Mouse (Mus musculus): Measurements from ENCODE around the gene Mbd6.

Mbd6 gene

DNA sequence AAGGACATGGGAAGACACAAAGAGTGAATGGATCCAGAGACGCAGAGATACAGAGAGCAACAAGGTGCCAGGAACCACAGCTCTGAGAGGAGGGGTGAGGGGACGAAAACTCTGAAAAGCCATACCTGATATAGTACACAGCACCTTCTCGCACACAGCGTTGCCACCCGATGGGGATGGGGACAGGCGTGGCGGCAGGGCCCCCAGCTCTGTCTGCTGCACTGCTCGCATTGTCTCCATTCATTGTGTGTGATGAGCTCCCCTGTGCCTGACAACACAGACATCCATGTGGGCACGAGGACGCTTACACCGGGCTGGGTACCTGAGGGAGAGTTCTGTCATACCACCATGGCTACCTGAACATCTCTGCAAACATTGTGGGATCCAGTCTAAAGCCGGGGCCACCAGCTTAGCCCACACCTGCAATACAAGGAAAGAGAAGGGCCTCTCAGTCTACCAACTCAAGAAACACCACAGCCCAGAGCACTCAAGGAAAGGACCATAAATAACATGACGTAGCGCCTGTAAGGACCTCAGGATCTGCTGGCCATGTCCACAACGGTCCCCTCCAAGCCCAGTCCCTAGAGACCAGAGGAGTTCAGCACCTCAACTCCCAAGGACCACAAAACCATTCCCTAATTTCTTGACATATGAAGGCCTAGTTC lies 1.4 kb downstream of the Mbd6 start:
- DNase-seq, result no peak

- DNase-seq, result no peak
These were observed 2.1 kb downstream of the Mbd6 start for GRCm38 (mm10) chr10:127286730-127287129.

GRCm38 (mm10) chr10:127286194-127286593 lies 2.6 kb downstream of the Mbd6 start:
- DNase-seq, result no peak

DNA sequence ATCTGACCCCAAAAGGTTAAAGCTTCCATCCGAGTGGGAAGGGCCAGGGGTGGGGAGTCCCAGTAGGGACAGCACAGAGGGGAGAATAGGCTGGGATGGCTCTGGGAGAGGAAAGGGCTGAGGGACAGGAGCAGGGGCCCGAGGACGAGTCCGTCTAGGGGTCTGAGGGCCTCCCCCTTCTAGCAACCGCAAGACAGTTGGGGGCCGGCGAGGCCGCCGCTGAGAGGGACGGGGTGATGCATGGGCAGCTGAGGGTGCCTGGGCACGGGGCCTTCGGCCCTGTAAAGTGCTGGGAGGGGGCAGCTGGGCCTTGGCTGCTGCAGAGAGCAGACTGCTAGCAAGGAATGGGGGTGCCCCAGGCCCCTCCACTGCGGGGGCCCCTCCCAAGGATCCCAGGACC lies 3.2 kb downstream of the Mbd6 start:
- no peak for DNase-seq

DNA sequence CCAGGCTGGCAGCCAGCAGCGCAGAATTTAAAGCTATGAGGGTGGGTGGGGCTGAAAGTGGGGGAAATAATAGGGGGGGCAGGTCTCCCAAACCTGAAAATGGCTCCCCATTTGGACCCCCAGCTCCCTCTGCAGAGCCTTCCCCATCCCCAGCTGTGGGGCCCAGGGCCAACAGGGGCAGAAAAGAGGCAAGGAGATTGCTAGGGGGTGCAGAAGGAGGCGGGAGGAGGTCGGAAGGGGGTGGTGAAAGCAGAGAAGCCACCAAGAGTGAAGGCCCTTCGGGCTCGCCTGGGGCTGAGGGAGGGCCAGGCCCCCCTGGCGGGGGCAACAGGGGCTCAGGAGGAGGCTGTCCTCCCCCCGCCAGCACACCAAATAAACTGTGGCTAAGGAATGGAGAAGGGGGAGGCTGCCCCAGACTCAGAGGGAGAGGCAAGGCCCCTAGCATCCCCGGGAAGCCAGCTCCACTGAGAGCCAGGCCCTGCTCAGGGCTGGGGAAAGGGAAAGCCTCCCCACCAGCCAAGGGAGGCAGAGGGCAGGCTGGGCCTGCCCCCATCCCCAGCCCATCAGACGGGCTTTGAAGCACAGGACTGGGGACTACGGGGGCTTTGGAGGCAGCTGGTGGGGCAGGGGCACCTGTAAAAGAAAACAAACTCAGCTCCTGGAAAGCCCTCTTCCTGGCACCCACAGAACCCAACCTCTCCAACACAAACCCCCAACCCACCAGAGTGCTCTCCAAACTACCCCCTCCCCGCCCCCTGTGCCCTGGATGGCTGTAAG lies 3.9 kb downstream of the Mbd6 start:
- no peak for DNase-seq

- no peak for DNase-seq
These were observed 4.7 kb downstream of the Mbd6 start for GRCm38 (mm10) chr10:127284105-127284622.

DNA sequence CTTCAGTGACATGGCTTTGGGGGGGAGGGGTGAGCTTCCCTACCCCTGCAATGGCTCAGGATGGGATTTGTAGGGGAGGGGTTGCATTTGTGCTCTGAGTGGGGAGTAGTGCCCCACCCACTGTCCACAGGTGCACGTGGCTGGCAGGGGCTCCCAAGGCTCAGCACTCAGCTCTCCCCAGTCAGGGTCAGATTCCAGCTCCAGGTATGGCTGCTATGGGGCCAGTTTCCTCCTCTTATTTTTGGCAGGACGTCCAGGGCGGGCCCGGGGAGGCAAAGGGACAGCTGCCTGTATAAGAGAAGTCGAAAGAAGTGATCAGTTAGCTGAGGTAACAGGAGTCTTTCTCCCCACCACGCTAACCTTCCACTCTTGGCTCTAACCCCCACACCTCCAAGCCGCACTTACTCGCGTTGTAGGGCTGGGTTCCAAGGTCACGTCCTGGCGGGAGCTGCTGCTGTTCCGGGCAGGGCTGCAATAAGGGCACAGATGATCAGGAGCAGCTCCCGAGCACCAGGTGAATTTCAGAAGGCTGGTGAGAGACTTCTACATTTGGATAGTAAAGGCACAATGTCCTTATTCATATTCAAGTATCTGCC lies 6.1 kb downstream of the Mbd6 start:
- DNase-seq, result no peak

DNA sequence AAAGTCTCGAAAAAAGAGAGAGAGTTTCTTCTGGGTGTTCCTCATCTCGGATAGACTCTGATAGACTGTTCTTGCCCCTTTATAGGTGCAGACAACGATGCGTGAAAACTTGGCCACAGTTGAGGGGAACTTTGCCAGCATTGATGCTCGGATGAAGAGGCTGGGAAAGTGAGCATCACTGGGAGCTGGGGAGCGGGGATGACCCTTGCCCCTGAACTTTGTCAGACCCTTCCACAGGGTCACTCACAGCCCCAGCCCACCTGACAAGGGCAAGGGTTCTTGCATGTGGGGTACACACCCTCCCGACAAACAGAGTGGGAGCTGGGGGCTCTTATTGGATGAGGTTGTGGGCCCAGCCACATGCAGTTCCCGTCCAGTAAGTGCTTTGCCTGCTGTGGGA lies 7.5 kb downstream of the Mbd6 start:
- DNase-seq, result no peak

GRCm38 (mm10) chr10:127279730-127280129 lies 9.1 kb downstream of the Mbd6 start:
- DNase-seq, result no peak

DNA sequence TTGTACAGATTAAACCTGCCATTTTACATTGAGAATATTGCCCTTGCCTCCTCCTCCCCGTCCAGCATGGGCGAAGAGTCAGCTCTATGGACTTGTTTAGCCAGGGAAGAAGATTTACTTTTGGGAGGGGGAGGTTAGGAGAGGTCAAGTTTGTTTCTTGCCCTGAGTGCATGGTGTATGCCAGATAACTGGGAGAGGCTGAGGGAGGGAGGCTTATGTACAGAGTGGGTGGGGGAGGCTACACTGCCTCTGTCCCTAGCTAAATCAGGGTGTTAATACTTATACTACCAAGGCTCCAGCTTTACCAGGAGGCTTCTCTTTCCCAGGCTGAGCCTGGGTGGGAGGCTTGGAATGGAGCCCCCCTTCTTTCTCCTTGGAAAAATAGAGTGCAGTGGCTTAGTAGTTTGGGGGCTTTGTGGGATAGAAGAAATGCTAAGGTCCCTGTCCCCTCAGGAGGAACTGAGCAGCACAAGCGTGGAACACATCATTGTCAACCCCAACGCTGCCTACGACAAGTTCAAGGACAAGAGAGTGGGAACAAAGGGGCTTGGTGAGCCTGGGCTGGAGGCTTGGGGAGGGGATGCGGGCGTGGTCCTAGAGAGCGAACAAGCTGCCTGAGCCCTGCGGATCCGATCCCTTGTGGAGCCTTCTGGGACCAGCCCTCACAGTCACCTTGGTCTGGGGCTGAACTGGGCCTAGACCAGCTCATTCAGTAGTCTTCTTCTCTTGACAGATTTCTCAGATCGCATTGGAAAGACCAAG lies 14.4 kb downstream of the Mbd6 start:
- no peak for DNase-seq

GRCm38 (mm10) chr10:127272371-127272770 lies 16.4 kb downstream of the Mbd6 start:
- no peak for DNase-seq

DNA sequence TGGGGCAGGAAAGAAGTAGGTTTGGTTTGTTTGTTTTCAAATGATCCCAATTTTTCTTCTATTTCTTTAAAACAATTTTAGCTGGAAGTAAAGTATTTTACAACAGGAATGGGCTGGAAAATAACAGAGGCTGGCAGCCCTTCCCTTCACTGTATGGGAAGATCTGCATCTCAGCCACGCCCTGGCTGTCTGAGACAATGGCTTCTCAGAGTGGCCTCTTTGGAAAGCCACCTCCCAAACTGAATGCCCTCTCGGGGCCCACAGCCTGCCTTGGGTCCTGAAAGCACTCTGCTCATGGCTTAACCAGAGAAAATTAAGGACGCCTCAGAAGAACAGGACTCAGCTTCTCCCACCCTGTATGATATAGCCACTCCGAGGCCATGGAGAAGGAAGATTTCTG lies 18.9 kb downstream of the Mbd6 start:
- DNase-seq, result no peak

DNA sequence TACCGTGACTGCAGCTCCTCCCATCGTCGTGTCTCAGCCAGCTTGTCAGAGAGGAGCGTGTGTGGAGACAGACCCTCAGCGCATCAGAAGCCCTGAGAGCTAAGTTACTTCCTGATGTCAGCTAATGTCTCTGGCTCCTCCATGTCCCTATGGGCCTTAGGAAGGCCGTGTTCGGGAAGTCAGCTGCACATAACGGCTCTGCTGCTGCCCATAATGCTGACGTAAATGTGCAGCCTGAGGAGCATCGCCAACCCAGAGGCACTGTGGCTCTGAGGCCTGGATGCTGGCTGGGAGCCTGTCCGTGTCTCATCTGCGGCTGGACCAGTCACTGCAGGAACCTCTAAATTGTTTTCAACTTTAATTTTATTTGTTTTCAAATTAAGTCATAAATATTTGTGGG lies 19.8 kb downstream of the Mbd6 start:
- no peak for DNase-seq

DNA sequence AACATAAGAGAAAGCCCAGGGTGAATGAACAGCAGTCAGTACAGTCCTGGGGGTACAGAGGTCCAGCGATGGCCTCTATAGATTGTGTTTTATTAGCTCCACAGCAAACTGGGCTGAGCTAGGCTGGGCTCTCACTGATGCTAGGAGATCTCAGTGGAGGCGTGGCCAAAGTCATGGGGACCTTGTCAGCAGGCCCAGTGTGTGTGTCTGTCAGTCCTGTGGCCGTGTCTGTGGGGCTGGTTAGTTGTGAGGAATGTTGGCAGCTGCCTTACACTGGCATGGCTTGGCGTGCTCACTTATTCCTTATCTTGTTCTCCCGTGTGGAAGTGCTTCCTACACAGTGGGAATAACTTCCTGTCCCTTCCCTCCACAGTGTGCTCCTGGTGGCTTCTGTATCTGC lies 20.4 kb downstream of the Mbd6 start:
- no peak for DNase-seq

- no peak for DNase-seq
These were observed 21.5 kb downstream of the Mbd6 start for GRCm38 (mm10) chr10:127267318-127267717.

DNA sequence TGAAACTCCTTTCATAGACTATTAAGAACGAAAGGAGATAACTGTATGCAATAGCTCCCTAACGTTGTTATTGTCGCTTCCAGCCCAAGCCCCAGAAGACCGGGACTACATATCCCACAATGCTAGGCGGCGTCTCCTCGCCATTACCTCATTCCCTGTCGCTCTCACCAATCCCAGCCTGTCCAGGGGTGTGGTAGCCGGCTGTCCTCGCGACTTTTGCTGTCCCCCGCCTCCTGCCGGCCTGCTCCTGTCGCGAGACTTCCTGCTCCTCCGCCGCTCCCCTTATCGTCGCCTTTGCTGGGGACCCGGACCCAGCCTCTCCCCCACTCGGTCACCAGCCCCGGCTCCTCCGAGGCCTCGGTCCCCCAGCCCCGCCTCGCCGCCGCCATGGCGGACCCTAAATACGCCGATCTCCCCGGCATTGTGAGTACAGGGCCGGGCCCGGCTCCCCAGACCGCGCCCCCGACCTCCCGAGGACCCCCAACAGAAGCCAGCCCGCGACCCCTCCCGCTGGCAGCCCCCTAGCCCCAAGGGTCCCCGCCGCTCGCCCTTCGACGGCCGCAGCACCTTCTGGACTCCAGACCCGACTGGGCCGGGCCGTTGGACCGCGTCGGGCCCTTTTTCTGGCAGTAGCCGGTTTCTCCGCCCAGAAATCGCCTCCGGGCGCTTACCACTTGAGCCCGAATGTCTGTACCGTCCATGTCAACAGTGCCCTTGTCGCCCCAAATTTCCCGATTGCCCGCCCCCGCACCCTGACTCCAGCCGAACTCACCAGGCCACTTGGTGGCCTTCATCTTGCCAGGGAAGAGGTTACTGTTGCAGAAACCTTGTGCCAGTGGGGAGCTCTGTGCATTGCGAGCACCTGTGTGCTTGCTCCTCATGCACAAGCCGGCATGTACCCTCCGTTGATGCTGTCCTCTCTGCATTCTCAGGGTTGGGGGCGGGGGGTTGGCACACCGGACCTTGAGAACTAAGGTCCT lies 22.4 kb downstream of the Mbd6 start, which contains the start of gene Dctn2:
Gene Dctn2, plus strand, starts transcription at position 257 of the 980 bp plus-strand sequence.
- peak; percentile 93 for DNase-seq

DNA sequence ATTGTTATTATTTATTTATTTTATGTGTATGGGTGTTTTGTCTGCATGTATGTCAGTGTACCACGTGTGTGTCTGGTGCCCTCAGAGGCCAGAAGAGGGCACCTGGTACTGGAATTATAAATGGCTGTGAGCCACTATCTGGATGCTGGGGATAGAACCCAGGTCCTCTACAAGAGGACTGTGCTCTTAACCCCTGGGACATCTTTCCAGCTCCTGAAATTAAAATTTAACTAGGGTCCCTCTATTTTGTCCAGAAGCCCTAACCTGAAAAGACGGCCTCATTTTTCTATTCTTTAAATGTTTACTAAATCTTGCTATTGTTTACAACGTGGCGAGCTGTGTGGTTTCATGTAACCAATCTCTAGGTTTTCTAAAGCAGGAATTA lies 23.1 kb downstream of the Mbd6 start:
- no peak for DNase-seq

GRCm38 (mm10) chr10:127264971-127265370 lies 23.8 kb downstream of the Mbd6 start:
- DNase-seq, result no peak

GRCm38 (mm10) chr10:127264336-127264735 lies 24.5 kb downstream of the Mbd6 start:
- DNase-seq, result no peak

DNA sequence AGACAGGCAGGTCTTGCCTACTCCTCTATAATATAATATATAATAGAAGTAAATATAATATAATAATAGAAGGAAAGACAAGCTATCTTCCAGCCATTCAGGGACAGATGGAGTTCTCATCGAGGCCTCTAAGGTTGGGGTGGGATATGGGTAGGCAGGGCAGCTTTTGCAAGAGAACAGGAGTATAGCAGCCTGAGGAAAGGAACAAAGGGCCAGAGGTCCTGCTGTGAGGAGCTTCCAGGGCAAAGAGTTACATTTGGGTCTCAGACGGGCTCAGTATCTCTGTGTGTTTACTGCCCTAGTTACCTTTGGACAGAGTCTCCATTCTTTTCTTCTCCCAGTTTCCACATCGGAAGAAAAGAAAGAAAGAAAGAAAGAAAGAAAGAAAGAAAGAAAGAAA lies 25.2 kb downstream of the Mbd6 start:
- DNase-seq, result no peak

GRCm38 (mm10) chr10:127262548-127263398 lies 26.0 kb downstream of the Mbd6 start, which contains the start of gene Kif5a:
Gene Kif5a (minus strand): TSS chr10:127263348.
- DNase-seq, result peak; percentile 85
